Mouse (Mus musculus) lung, adult 2 months (tissue): ENCODE results near the gene Tmem156. TPM values are rescaled to one million over a fixed set of nuclear protein-coding genes. Genes with fewer than 3 reads are reported as not detected.
A peak's percentile ranks its signal among the peaks of the same experiment; 100 is the strongest.

ENCODE experiments used
- DNase-seq: peaks from one replicate; pipeline ENCODE4 v3.0.0; 2022
- H3K4me1 ChIP-seq: fragments of 200-500 bp; 2 replicates; pipeline ENCODE4 v1.6.1; 2011; ENCODE audit warnings: low read length; ENCODE audit not compliant: control insufficient read depth, insufficient read depth
- H3K4me3 ChIP-seq: fragments of 200-500 bp; replicated peaks from 2 replicates; pipeline ENCODE3; 2011; ENCODE audit warnings: low read depth, mild to moderate bottlenecking, control low read depth, low read length; ENCODE audit errors: extremely low read depth
- CTCF ChIP-seq: fragments of 200-500 bp; IDR thresholded peaks from 2 replicates; pipeline ENCODE4 v1.5.1; 2011; ENCODE audit warnings: mild to moderate bottlenecking, low read length, control low read depth; ENCODE audit not compliant: insufficient read depth
- POLR2A ChIP-seq: fragments of 200-500 bp; IDR thresholded peaks from 2 replicates; pipeline ENCODE4 v1.6.1; 2011; ENCODE audit warnings: low read depth, mild to moderate bottlenecking, control low read depth, low read length, borderline replicate concordance; ENCODE audit errors: extremely low read depth
- WGBS: fragments of 180-500 bp; shearing (Covaris S2); methylation state at CpG from one replicate; pipeline ENCODE4 v1.1.7; 2018; 5-methylcytosine and 5-hydroxymethylcytosine counted together
- polyA plus RNA-seq: library from polyadenylated mRNA; depleted of rRNA; stranded (reverse); fragments of >200 nt; gene quantifications from 2 replicates; pipeline ENCODE4 v1.2.3, GENCODE M21; 2012

The Tmem156 gene
- polyA plus RNA-seq, 1 experiment, result 1.5 TPM

- H3K4me3 ChIP-seq, result no peak overlapping the region
- peaks cover 14% of the 10 kb centered on the region for H3K4me1 ChIP-seq
- no peak for DNase-seq
- TF ChIP-seq CTCF (no peak), POLR2A (no peak)
- WGBS, result 72% methylated on average over 5 of the region's 5 CpGs
Measured at GRCm38 (mm10) chr5:65101209-65101608, 9.3 kb upstream of the Tmem156 start.

GRCm38 (mm10) chr5:65100002-65100401 lies 8.1 kb upstream of the Tmem156 start:
- Histone ChIP-seq H3K4me3 (no peak overlapping the region), H3K4me1 (peaks cover 15% of the 10 kb centered on the region)
- no peak for DNase-seq
- TF ChIP-seq POLR2A (no peak), CTCF (no peak)
- 93% methylated on average over 11 of the region's 11 CpGs for WGBS

- no peak for DNase-seq
- peaks cover 13% of the 10 kb centered on the region for H3K4me1 ChIP-seq
- TF ChIP-seq POLR2A (no peak), CTCF (no peak)
- 70% methylated on average over 5 of the region's 5 CpGs for WGBS
- H3K4me3 ChIP-seq, result no peak overlapping the region
Measured at GRCm38 (mm10) chr5:65097457-65097856, 5.5 kb upstream of the Tmem156 start.

- no peak for TF ChIP-seq POLR2A
- TF ChIP-seq CTCF, result no peak
- Histone ChIP-seq H3K4me3 (no peak overlapping the region), H3K4me1 (peaks cover 12% of the 10 kb centered on the region)
- DNase-seq, result no peak
- WGBS, result 52% methylated on average over 3 of the region's 3 CpGs
Measured at GRCm38 (mm10) chr5:65096805-65097204, 4.9 kb upstream of the Tmem156 start.

- H3K4me3 ChIP-seq, result no peak overlapping the region
- TF ChIP-seq POLR2A (no peak), CTCF (no peak)
- peaks cover 15% of the 10 kb centered on the region for H3K4me1 ChIP-seq
- no peak for DNase-seq
- 78% methylated on average over 3 of the region's 3 CpGs for WGBS
Measured at GRCm38 (mm10) chr5:65096082-65096481, 4.2 kb upstream of the Tmem156 start.

GRCm38 (mm10) chr5:65094902-65095545 lies 3.1 kb upstream of the Tmem156 start:
- DNase-seq, result no peak
- TF ChIP-seq CTCF (no peak), POLR2A (no peak)
- Histone ChIP-seq H3K4me1 (peaks cover 15% of the 10 kb centered on the region), H3K4me3 (no peak overlapping the region)
- WGBS, result 55% methylated on average over 7 of the region's 7 CpGs

GRCm38 (mm10) chr5:65093769-65094168 lies 1.8 kb upstream of the Tmem156 start:
- Histone ChIP-seq H3K4me3 (no peak overlapping the region), H3K4me1 (peaks cover 15% of the 10 kb centered on the region)
- TF ChIP-seq CTCF, result no peak
- TF ChIP-seq POLR2A, result no peak
- no peak for DNase-seq

GRCm38 (mm10) chr5:65091184-65091858 lies 611 bp downstream of the Tmem156 start:
- DNase-seq, result no peak
- WGBS, result 46% methylated on average over 11 of the region's 11 CpGs
- peak overlapping the region; percentile 32 for H3K4me3 ChIP-seq
- no peak for TF ChIP-seq POLR2A
- TF ChIP-seq CTCF, result no peak
- H3K4me1 ChIP-seq, result peaks cover 19% of the 10 kb centered on the region

GRCm38 (mm10) chr5:65089707-65090106 lies 2.2 kb downstream of the Tmem156 start:
- H3K4me3 ChIP-seq, result no peak overlapping the region
- peaks cover 15% of the 10 kb centered on the region for H3K4me1 ChIP-seq
- 56% methylated on average over 3 of the region's 3 CpGs for WGBS
- DNase-seq, result no peak
- TF ChIP-seq POLR2A (no peak), CTCF (no peak)

- no peak for TF ChIP-seq CTCF
- TF ChIP-seq POLR2A, result no peak
- WGBS, result 38% methylated on average over 6 of the region's 6 CpGs
- no peak for DNase-seq
Measured at GRCm38 (mm10) chr5:65086522-65086921, 5.4 kb downstream of the Tmem156 start.

More at GRCm38 (mm10) chr5:65086522-65086921, 5.4 kb downstream of the Tmem156 start:
- H3K4me1 ChIP-seq, result peaks cover 5% of the 10 kb centered on the region
- H3K4me3 ChIP-seq, result no peak overlapping the region
